Mouse (Mus musculus): ENCODE measurements at regions not wholly inside any gene's neighbourhood (a gene's known extent, or its start where the extent isn't known, plus 50 kb on each side); places are given as distances from the start of the nearest gene placed in this dataset.
A peak's percentile ranks its signal among the peaks of the same experiment; 100 is the strongest.

- DNase-seq (ENCODE audit: low spot score in 2 of 2): no peak
Measured at GRCm38 (mm10) chr1:137865030-137865429, 310.5 kb downstream of the Ptprc start.

DNA sequence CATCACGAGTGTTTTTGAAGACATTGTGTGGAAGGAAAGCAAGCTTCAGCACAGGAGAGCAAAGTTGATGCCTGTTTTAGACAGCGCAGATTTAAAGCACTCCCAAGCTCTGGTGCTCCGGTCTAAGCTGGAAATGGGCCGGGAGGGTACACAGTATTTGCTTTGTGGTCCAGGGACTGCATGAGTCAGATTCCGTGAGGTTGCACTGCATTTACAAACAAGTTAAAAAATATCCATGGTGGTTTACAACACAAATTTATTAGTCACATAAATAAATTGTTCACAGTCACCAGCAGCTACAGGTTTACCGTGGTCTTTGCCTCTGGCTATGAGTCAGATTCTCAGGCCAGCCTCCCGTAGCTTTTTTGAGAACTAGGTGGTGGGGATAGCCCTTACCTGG, 312.0 kb downstream of the Ptprc start:
- DNase-seq (ENCODE audit: low spot score in 2 of 2): no peak

- no peak for DNase-seq (ENCODE audit: low spot score in 2 of 2)
Measured at GRCm38 (mm10) chr1:137852262-137852661, 323.2 kb downstream of the Ptprc start.

DNA sequence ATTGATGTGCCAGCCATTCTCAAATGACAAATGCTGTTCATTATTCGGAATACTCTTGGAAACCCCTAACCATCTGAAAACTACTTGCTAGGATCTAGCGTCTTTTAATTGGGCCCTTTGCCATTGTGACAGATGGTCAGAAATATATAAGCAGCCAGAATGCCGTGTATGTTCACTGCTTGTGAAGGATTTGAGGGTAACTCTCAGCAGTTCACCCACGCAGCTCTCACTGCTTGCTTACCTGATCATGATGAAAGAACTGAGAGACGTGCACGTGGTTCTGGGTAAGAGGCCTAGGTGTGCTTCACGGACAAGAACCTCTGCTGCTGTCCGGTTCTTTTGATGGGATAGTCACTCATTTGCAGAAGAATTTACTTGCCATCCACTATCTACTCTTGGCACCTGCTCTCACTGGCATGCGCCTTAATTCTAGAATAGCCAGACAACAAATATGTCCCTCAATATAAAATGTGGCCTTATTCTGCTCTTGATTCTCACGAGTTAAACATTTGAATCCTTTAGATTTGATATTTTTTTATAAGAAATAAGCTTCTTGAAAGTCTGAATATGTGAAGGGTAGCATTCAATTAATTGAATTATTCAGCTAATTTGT, 328.1 kb downstream of the Ptprc start:
- DNase-seq (ENCODE audit: low spot score in 2 of 2): peak in 1 of 2 experiments; percentile 39

DNA sequence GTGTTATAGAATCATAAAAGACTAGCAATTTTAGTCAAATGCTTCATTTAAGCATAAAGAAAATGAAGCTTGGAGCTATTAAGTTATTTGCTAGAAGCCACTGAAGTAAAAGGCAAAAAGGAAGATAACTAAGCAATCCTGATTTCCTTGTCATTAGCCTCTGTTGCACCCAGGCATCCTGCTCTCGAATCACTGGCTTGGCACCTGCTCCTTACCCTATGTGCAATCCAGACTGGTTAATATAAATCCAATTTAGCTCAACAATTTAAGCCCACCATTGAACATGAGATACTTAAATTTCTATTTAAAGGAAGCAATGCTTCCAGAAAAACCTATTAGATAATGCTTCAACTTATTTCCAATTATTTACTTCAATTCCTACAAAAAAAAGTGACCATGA, 328.7 kb downstream of the Ptprc start:
- DNase-seq (ENCODE audit: low spot score in 2 of 2): no peak

- no peak for DNase-seq (ENCODE audit: low spot score in 2 of 2)
Measured at GRCm38 (mm10) chr1:137840531-137840930, 335.0 kb downstream of the Ptprc start.

DNA sequence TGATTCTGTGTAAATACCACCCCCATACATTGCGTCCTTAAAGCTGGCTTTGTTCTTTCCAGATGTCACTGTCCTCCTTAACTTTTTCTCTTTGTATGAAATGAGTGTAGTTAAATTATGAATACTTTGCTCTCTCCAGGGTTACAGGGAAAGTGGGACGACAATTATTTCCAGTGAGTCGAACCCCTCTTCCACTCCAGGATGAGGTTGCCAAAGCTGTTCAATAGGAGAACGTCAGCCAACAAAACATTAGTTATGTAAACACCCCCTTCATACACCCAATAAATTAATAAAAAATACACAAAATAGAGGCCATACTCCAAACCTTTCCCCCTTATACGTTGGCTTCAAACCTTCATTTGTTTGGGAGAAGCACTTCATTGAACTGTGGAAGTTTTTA, 335.8 kb downstream of the Ptprc start:
- DNase-seq (ENCODE audit: low spot score in 2 of 2): no peak

DNA sequence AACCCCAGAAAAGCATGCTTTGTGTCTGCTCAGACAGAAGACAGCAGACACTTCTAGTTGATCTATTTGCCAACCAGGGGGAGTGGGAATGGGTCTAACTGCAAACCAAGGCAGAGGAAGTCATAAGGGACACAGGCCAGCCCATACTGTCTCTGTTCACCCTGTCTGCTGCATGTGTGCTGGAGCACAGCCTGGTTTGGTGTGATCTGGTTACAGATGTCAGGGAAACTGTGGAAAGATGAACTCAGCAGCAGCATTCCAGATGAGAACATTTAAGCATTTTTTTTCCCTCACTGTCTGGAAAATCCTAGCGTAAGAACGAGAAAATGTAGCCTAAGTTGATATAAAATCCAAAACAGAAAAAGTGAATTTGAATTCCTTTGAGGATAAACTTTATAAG, 336.2 kb downstream of the Ptprc start:
- DNase-seq (ENCODE audit: low spot score in 2 of 2): no peak

DNA sequence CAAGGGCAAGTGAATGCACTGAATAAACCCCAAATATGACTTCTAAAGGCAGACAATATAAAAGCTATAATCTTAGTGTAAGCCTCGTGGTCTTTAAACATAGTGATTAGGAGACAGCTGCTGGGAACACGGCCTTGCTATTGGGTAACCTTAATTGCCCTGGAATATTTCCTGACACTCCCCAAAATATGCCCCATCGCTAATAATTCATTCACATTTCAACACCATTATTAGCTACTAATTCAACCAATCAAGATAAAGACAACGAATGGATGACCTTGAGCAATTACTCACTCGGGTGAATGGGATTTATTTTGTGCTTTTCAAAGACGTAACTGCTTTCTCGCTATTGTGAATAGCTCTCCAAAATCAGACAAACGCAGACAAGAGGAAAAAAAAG, 337.2 kb downstream of the Ptprc start:
- no peak for DNase-seq (ENCODE audit: low spot score in 2 of 2)

GRCm38 (mm10) chr1:137833535-137833934, 342.0 kb downstream of the Ptprc start:
- no peak for DNase-seq (ENCODE audit: low spot score in 2 of 2)

GRCm38 (mm10) chr1:137831284-137831683, 344.2 kb downstream of the Ptprc start:
- no peak for DNase-seq (ENCODE audit: low spot score in 2 of 2)

- no peak for DNase-seq (ENCODE audit: low spot score in 2 of 2)
Measured at GRCm38 (mm10) chr1:137827379-137827778, 348.1 kb downstream of the Ptprc start.

DNA sequence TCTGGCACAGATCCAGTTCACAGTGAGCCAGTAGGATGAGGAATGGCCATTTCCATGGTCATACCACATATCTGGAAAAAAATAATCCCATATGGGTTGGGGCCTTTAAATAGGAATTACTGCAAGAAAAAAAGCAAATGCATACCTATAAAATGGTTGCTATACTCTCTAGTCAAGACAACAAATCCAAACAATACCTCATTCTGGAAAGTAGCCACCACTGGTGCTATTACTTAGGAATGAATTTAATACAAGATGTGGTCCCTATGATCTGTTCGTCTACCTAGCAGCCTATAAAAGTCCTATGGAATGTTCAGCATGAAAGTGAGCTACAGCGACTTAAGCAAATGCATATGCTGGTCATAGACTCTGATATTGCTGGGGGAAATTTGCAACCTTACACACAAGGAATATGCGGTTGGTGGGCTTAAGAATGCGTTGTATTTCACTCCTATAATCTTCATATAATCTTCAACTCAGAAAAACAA, 360.1 kb downstream of the Ptprc start:
- no peak for DNase-seq (ENCODE audit: low spot score in 2 of 2)

- no peak for DNase-seq (ENCODE audit: low spot score in 2 of 2)
Measured at GRCm38 (mm10) chr1:137814556-137814955, 361.0 kb downstream of the Ptprc start.

DNA sequence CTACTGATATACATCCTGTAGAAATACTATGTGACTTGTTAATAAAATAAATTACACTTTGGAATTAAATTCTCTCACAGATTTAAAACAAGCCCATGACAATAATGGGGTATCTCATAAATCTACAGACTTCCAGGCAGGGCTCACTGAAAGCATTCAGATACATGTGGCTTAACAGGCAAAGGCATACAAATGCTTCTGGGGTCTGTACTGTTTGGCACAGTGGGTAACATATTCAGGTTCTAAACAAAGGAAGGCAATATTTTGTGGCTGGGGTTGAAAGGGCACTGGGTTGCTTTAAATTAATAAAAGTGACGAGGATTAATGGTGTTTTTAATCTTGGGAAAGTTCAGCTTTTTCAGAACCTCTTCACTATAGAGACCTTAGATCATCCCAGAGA, 361.8 kb downstream of the Ptprc start:
- DNase-seq (ENCODE audit: low spot score in 2 of 2): no peak

DNA sequence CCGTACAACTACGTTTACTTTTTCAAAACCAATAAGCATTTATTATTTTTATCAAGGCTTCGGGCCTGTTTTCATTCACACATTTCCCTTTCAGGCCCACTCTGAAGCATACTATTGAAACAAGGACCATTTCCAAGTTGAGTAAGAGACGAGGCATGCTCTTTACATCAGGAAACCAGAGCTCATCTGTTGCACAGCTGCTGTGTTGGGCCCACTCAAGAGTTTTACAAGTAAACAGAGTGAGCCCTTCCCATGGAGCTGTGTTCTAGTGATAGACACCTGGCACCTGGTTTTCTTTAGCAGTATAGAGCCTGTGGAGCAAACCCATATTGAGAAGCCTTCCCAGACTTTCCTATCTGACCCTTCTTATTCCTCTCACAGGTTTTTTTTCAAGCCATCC, 363.5 kb downstream of the Ptprc start:
- no peak for DNase-seq (ENCODE audit: low spot score in 2 of 2)

- DNase-seq (ENCODE audit: low spot score in 2 of 2): no peak
Measured at GRCm38 (mm10) chr1:137806742-137807141, 368.8 kb downstream of the Ptprc start.

GRCm38 (mm10) chr1:137806252-137806651, 369.3 kb downstream of the Ptprc start:
- no peak for DNase-seq (ENCODE audit: low spot score in 2 of 2)

DNA sequence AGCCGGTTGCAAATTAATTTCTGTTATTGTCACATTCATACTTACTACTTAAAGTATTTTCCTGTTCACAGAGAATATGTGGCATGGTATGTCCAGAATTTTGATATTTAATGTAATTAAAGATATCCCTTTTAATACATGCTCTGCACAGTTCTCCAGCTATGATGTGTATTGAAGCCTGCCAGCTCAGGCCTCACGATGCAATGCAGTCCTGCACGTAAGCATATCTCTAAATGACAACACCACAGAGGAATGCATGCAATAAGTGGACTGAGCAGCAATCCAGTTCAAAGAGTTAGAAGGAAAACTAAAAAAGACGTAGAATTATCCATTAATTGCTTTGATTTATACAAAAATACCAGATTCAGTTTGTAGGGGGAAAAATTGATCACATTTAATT, 373.4 kb downstream of the Ptprc start:
- no peak for DNase-seq (ENCODE audit: low spot score in 2 of 2)

GRCm38 (mm10) chr1:137800752-137801151, 374.8 kb downstream of the Ptprc start:
- no peak for DNase-seq (ENCODE audit: low spot score in 2 of 2)

DNA sequence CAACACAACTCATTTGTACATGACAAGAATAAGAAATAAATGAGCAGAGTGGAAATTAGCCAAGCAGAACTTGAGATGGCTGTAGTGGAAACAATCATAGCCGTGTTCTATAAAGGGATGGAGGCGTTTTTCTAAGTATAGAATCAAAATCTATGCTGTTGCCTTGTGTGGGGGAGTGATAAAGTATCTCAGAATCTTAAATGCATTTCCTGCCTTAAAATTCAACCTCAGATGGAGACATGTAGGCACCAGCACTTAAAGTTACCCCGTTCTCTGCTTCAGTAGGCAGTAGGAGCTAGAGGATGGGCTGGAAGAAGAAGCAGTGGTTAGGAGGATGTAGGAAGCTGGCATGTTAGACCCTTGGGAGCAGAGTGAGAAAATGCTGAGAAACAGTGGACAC, 386.7 kb downstream of the Ptprc start:
- no peak for DNase-seq (ENCODE audit: low spot score in 2 of 2)

DNA sequence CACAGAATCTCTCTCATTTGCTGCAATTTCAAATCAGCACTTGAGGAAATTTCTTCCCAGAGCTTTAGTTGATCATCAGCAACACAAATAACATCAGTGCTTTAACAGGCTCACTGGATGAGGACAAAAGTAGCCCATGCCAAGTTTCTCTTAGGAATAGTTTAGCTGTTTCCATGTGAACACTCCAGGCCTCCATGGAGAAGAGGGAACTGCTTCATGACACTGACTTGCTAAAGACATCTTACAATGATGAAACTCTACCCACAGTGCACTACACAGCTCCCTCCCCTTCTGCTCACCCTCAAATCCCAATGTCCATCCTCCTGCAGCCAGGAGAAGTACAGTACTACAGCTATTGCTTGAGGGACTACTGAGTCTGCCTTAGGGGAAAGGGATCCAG, 388.9 kb downstream of the Ptprc start:
- DNase-seq (ENCODE audit: low spot score in 2 of 2): no peak

GRCm38 (mm10) chr1:137774586-137774985, 400.9 kb downstream of the Ptprc start:
- DNase-seq (ENCODE audit: low spot score in 2 of 2): no peak

DNA sequence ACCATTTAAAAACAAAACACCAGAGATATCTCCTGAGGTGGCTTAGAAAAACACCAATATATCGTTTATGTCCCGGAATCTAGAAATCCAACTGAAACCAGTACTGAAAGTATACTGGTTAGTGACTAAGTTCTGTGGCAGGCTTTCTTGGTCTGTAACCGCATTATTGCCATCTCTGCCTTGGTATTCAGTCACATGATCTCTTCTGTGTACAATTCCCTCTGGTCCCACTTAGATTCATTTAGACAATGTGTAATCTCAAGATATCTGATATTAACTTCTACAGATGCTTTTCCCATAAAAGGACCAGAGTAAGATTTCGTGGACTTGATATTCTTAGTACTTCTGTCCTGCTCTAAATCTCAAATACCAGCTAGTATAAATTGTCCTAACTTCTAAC, 414.7 kb downstream of the Ptprc start:
- no peak for DNase-seq (ENCODE audit: low spot score in 2 of 2)
